Mouse (Mus musculus) liver, embryonic 18 days (tissue): ENCODE data around the gene Ncf1. TPM values are rescaled to one million over a fixed set of nuclear protein-coding genes. Genes with fewer than 3 reads are reported as not detected.

ENCODE experiments used
- polyA plus RNA-seq: library from polyadenylated mRNA; depleted of rRNA; stranded (reverse); fragments of >200 nt; gene quantifications from 2 replicates; pipeline ENCODE4 v1.2.3, GENCODE M21; 2012; rRNA removed

Gene Ncf1
- 44.6 and 58.9 TPM in 2 replicates for polyA plus RNA-seq

GRCm38 (mm10) chr5:134229391-134229790 is at the start of gene Ncf1:
TSS of gene Ncf1 (minus strand) at chr5:134229625.

GRCm38 (mm10) chr5:134183880-134184808 is 45.3 kb downstream of the Ncf1 start, which contains the start of gene Gtf2ird2:
TSS of gene Gtf2ird2 (plus strand) at chr5:134184019.

GRCm38 (mm10) chr5:134176169-134176881 is 53.1 kb downstream of the Ncf1 start, which contains the start of gene Rcc1l:
TSS of gene Rcc1l (minus strand) at chr5:134176774.

Other genes starting within 250 kb of the Ncf1 start
- 0.26 TPM in 2 replicates for gene Castor2, start 129.9 kb downstream of the Ncf1 start, polyA plus RNA-seq
- gene Rcc1l, start 52.9 kb downstream of the Ncf1 start, polyA plus RNA-seq = 5.7 and 6.2 TPM in 2 replicates
- 2.3 and 3.1 TPM in 2 replicates for gene Gtf2ird2, start 45.6 kb downstream of the Ncf1 start, polyA plus RNA-seq
- 28.1 and 32.9 TPM in 2 replicates for gene Gtf2i, start 85.1 kb upstream of the Ncf1 start, polyA plus RNA-seq
- 8.5 and 11.0 TPM in 2 replicates for gene Gtf2ird1, start 227.1 kb upstream of the Ncf1 start, polyA plus RNA-seq